In genomic region chr11:97622440-97622839, GRCm38 (mm10) we compare ENCODE assay signal across 8 mouse cellular contexts. TPM values are rescaled to one million over a fixed set of nuclear protein-coding genes. Genes with fewer than 3 reads are reported as not detected.
DNase-seq lines count a peak whose midpoint lies in the region; ATAC-seq lines count a peak whose summit lies in the region.

No protein-coding gene starts in this region.

- H3K27me3 ChIP-seq in lung, embryonic 16.5 days (ENCODE audit: control insufficient read depth, insufficient read depth, low read depth, low read length): peaks cover 43% of the 10 kb centered on the region

- no peak overlapping the region for H3K27ac ChIP-seq in lung, embryonic 16.5 days (ENCODE audit: low read length)

- H3K4me1 ChIP-seq in lung, embryonic 16.5 days (replicated peaks; ENCODE audit: control insufficient read depth, insufficient read depth, low read length): peaks cover 7% of the 10 kb centered on the region; the same call in 1 of the 2 replicates

- WGBS in lung, embryonic 16.5 days: 4% methylated on average over 6 of the region's 6 CpGs

- H3K4me2 ChIP-seq in lung, embryonic 16.5 days (ENCODE audit: low read depth, low read length): no peak overlapping the region

- H3K9ac ChIP-seq in lung, embryonic 16.5 days (ENCODE audit: low read length): no peak overlapping the region

- peak; percentile 59; the same call in 1 of the 2 replicates for ATAC-seq in lung, embryonic 16.5 days (ENCODE audit: low read depth)

- peak; percentile 69 for DNase-seq in CD4-positive helper T cell, adult 2 months (ENCODE audit: low read depth, low spot score)
- peak; percentile 83 for DNase-seq in R1 (ENCODE audit: low read depth, low spot score)
- peak; percentile 72 to 81 for DNase-seq in cerebellum, postnatal 36 days
- DNase-seq in gastrocnemius, postnatal 25 days: peak; percentile 29
- DNase-seq in kidney, postnatal 25 days: peak; percentile 63 to 67
- peak; percentile 71 for DNase-seq in ovary, postnatal 14 days (ENCODE audit: low spot score)
- peak; percentile 70 for DNase-seq in thymus, postnatal 25 days

- no peak overlapping the region for H3K4me3 ChIP-seq in lung, embryonic 16.5 days (ENCODE audit: low read length)

- no peaks in the 10 kb centered on the region for H3K36me3 ChIP-seq in lung, embryonic 16.5 days (ENCODE audit: control insufficient read depth, insufficient read depth, low read length)

- H3K9me3 ChIP-seq in lung, embryonic 16.5 days (ENCODE audit: control insufficient read depth, low read length): no peaks in the 10 kb centered on the region

RNA-seq across cellular contexts. Expression of gene Epop, which starts 7.1 kb away (rescaled TPM):
- 1 to 10 TPM; 1.2 to 1.6 TPM for total RNA-seq in gastrocnemius, postnatal 25 days (2021)
- 1.1 and 2.1 TPM in 2 replicates for polyA plus RNA-seq in lung, embryonic 16.5 days (2015; fragmentation: Nextera tagmentation; extraction: Ambion mirVana)

RNA-seq across cellular contexts. Expression of gene Mllt6, which starts 40.8 kb away (rescaled TPM):
- 10 to 100 TPM; 33.0 to 40.5 TPM for total RNA-seq in gastrocnemius, postnatal 25 days (2021)
- polyA plus RNA-seq in lung, embryonic 16.5 days (2015; fragmentation: Nextera tagmentation; extraction: Ambion mirVana): 3.4 and 4.0 TPM in 2 replicates

RNA-seq across cellular contexts. Expression of gene Srcin1, which starts 46.5 kb away (rescaled TPM):
- under 1 TPM; 0.43 to 0.49 TPM for total RNA-seq in gastrocnemius, postnatal 25 days (2021)
- polyA plus RNA-seq in lung, embryonic 16.5 days (2015; fragmentation: Nextera tagmentation; extraction: Ambion mirVana): 0.70 and 0.83 TPM in 2 replicates

Comparison
In these comparisons a context has a peak if more than half of its experiments do, and no peak if none do; other contexts are left out.
1. DNase-seq: peak in every context shown above with its lines; median percentile 83 in R1; 76 in cerebellum, postnatal 36 days; 71 in ovary, postnatal 14 days; 70 in thymus, postnatal 25 days; 69 in CD4-positive helper T cell, adult 2 months; 65 in kidney, postnatal 25 days; 29 in gastrocnemius, postnatal 25 days.